Mouse (Mus musculus): Measurements from ENCODE around the gene Cdk5rap1. TPM values are rescaled to one million over a fixed set of nuclear protein-coding genes. Genes with fewer than 3 reads are reported as not detected.
"Not testable (repeated sequence)": the region's sequence is repeated elsewhere in the genome, so short reads cannot be mapped to it uniquely, and the experiment has no call there.

Cdk5rap1 gene
- polyA plus RNA-seq, 1 experiment = 25.0 TPM

GRCm38 (mm10) chr2:154374807-154375601 lies 2.2 kb upstream of the Cdk5rap1 start:
- no peak for DNase-seq (ENCODE audit: low spot score)

- DNase-seq (ENCODE audit: low spot score) = no peak
Observed at GRCm38 (mm10) chr2:154373961-154374632, 1.3 kb upstream of the Cdk5rap1 start.

- peak; percentile 80 for DNase-seq (ENCODE audit: low spot score)
Observed at GRCm38 (mm10) chr2:154372151-154372829, 520 bp downstream of the Cdk5rap1 start.

DNA sequence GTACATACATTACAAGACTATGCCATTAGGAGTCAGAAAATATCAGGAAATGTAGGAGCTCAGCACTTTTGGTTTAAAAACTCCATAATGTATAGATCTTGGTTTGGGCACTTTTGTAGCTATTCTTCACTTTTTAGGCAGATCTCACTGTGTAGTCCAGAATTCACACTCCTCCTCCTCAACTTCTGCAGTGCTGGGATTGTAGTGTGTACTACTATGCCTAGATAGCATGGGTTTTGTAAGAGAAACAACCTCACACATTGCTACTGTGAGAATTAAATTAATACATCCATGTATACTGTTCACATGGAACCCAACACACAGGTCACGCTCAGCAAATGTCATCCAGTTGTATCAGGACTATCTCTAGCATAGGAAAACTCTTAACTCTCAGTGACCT lies 5.3 kb downstream of the Cdk5rap1 start:
- no peak for DNase-seq (ENCODE audit: low spot score)

- not testable (repeated sequence) for DNase-seq (ENCODE audit: low spot score)
Observed at GRCm38 (mm10) chr2:154354000-154354425, 18.8 kb downstream of the Cdk5rap1 start.

DNA sequence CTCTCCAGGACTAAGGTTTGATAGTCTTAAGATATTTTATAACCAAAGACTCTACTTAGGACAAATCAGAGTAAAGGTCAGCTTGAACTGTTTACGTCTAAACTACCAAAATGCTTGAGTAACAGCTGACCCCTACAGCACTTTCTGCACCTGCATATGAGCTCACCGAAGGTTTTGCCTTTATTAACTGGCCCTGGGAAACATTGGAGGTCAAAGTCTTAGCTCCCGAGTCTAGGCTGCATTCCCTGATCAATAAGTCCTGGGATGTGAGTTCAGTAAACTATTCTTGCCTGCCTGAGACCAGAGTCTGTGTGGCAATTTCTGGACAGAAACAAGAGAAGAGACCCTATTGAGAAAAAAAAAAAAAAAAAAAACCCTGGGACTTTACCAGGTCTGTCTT lies 24.7 kb downstream of the Cdk5rap1 start:
- DNase-seq (ENCODE audit: low spot score) = no peak

DNA sequence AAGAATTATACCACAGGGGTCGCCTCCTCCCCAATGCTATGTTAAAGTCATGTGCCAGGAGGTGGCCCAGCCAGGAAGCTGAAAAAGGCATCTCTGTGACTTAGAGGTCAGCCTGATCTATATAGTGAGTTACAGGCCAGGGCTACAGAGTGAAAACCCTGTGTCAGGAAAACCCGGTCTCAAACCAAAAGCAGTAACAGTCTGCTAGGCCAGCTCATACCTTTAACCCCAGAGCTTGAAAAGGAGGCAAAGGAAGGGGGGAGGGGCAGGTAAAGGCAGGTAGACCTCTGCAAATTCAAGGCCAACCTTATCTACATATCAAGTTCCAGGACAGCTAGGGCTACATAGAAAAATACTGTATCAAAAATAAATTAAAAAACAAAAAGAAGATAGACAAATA lies 33.5 kb downstream of the Cdk5rap1 start:
- DNase-seq (ENCODE audit: low spot score) = no peak

DNA sequence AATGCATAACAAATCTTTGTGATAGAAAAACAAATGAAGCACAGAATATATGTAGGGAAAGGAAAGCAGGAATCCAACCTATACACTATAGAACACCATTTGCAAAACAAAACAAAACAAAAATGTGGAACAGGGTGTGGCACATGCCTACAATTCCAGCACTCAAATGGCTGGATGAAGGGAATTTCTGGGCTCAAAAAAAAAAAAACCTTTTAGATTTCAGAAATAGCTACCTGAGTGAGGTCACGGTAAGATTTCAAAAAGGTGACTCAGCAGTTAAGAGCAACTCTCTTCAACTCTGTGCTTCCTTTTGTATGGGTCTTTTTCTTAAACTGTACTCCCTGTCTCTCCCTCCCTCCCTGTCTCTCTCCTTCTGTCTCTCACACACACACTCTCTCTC lies 34.6 kb downstream of the Cdk5rap1 start:
- no peak for DNase-seq (ENCODE audit: low spot score)

DNA sequence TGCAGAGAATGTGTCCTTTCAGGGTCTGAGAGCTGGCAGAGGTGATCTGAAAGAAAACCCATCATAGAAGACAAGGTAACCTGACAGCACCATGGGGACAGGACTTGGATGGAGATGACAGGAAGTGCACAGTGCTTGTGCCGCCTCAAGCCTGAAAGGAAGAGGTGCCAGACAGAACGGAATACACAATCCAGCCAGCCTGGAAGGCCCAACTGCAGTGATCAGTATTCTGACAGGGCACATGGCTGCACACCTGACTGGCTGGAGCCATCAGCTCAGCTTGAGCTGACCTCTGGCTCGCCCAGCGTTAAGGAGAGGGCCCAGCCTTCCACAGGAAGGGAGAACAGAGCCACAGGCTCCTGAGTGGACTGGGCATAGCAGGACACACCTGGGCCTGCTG lies 37.2 kb downstream of the Cdk5rap1 start:
- no peak for DNase-seq (ENCODE audit: low spot score)

DNA sequence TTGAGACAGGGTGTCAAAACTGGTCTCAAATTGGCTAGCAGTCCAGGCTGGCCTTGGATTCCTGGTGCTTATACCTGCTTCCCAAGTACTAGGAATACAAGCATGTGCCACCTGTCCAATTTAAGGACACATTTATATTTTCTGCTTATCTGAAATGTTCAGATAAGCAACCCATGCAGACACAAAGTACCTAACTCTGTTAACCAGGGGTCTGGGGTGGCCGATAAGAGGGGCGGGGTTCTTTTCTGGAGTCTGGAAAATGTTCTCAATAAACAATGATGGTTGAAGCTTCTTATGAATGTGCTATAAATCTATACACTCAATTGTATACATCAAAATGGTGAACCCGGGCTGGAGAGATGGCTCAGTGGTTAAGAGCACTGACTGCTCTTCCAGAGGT lies 46.0 kb downstream of the Cdk5rap1 start:
- DNase-seq (ENCODE audit: low spot score) = no peak

- not testable (repeated sequence) for DNase-seq (ENCODE audit: low spot score)
Observed at GRCm38 (mm10) chr2:154313771-154314170, 59.0 kb downstream of the Cdk5rap1 start.

DNA sequence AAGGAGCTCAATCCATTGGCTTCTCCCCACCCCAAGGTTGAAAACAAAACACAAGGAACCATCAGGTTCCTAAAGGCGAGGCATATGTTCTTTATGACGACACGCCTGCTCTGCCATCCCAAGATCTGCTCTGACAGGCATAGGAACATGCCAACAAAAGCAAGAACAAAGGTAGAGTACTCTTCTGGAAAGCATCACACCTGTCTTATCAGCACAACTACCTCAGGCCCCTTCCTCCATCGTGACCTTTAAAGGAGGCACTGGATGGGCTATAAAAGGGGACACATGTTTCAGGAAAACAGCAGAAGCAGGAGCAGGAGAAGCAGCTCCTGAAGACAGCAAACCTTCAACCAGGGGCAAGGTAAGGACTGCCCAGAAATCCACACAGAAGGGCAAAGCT lies 65.9 kb downstream of the Cdk5rap1 start, which contains the start of gene Bpifb9b:
Gene Bpifb9b (plus strand): TSS at position 301 of the 400 bp plus-strand sequence.
- DNase-seq (ENCODE audit: low spot score) = not testable (repeated sequence)

DNA sequence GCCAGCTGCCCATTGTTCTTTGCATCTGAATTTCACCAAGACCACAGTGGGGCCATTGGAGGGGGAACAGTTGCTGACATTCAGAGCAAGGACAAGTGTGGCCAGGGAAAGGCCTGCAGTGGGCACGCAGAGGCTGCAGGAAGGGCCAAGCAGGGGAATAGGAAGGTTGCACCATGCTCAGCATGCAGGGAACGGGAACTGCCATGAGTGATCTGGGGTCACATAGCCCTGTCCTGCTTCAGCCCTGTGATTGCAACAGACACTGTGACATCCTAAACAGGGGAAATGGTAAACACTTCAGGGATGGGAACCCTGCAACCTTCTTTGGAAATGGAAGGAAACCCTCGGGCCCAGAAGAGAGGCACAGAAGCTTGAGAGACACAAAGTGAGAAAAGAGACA lies 68.2 kb downstream of the Cdk5rap1 start:
- not testable (repeated sequence) for DNase-seq (ENCODE audit: low spot score)

GRCm38 (mm10) chr2:154301763-154302162 lies 71.0 kb downstream of the Cdk5rap1 start:
- no peak for DNase-seq (ENCODE audit: low spot score)

DNA sequence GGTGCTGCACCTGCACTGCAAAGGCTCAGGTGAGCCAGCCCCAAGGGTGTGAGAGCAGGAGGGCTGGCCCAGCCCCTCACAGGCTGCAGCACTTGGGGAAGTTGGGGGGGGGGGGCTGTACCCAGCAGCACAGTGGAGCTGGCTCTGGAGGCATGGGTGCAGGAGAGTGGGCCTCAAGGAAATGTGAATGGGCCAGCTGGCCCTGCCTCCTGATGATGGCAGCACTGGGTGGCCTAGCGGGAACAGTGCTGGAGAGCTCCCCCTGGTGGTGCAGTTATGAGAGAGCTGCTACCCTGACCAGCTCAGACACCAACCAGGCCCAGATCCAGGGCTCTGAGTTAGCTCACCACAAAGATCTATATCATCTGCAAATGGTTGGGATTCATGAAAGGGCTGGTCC lies 72.3 kb downstream of the Cdk5rap1 start:
- no peak for DNase-seq (ENCODE audit: low spot score)

GRCm38 (mm10) chr2:154294746-154295145 lies 78.1 kb downstream of the Cdk5rap1 start:
- not testable (repeated sequence) for DNase-seq (ENCODE audit: low spot score)

DNA sequence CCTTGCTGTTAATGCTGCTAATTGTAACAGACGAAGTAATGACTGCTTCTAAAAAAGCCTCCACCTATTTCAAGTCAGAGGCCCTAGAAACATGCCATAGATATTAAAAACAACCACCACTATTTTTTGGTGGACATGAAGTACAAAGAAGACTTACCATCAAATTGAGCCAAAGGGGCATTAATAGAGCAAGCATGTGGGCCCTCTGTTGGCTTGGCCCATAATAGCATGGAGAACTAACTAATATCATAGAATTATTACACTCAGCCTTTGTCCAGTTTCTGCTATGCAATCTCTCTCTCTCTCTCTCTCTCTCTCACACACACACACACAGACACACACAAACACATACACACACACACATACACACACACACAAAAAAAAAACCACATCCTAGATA lies 80.0 kb downstream of the Cdk5rap1 start:
- DNase-seq (ENCODE audit: low spot score) = no peak

GRCm38 (mm10) chr2:154291866-154292265 lies 80.9 kb downstream of the Cdk5rap1 start:
- DNase-seq (ENCODE audit: low spot score) = not testable (repeated sequence)
